Mouse (Mus musculus): ENCODE measurements around the gene Gm29609. TPM values are rescaled to one million over a fixed set of nuclear protein-coding genes. Genes with fewer than 3 reads are reported as not detected.

The Gm29609 gene
- total RNA-seq, 1 experiment from 2014 or later, result not detected

- ATAC-seq (replicated peaks in 1 of 2; ENCODE audit: insufficient read depth in 1 of 2, low FRiP score in 2 of 2, low TSS enrichment in 1 of 2, low read depth in 1 of 2, poor library complexity in 2 of 2, severe bottlenecking in 2 of 2), result no peak
These were observed 20.2 kb upstream of the Gm29609 start for GRCm38 (mm10) chr5:31199893-31200292.

DNA sequence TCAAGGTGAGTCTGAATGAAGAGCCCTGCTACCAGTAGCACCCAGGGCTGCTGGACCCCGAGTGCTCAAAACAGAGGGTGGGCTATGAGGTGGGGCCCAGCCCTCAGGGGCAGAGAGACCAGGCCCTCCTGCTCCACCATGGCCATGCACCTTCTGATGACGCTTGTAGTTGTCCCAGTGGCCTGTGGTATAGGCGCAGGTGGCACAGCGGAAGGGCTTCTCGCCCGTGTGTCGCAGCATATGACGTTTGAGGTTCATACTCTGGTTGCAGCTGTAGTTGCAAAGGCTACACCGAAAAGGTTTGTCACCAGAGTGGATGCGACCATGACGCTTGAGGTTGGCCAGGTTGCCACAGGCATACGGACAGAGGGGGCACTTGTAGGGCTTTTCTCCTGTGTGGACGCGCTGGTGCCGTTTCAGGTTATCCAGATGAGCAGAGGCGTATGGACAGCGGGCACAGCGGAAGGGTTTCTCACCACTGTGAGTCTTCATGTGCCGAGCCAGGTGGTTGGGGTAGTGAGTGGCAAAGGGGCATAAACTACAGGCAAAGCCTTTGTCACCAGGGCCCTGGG lies 19.7 kb upstream of the Gm29609 start:
- ATAC-seq (replicated peaks in 1 of 2; ENCODE audit: insufficient read depth in 1 of 2, low FRiP score in 2 of 2, low TSS enrichment in 1 of 2, low read depth in 1 of 2, poor library complexity in 2 of 2, severe bottlenecking in 2 of 2), result no peak

- no peak for ATAC-seq (replicated peaks in 1 of 2; ENCODE audit: insufficient read depth in 1 of 2, low FRiP score in 2 of 2, low TSS enrichment in 1 of 2, low read depth in 1 of 2, poor library complexity in 2 of 2, severe bottlenecking in 2 of 2)
These were observed 19.1 kb upstream of the Gm29609 start for GRCm38 (mm10) chr5:31198616-31199320.

DNA sequence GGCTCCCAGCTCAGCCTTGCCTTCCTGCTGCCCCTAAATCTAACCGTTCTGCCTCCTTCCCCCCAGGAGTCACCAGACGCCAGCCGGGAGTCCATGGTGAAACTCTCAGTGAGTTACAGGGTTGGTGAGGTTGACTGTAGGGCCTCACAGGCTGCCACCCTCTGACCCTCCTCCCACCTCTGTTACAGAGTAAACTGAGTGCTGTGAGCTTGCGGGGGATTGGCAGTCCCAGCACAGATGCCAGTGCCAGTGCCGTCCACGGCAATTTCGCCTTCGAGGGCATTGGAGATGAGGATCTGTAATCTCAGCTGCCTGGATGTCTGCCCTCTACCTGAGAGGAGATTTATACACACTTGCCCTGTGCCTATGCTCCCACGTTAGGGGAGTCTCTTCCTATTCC lies 18.5 kb upstream of the Gm29609 start:
- ATAC-seq (replicated peaks in 1 of 2; ENCODE audit: insufficient read depth in 1 of 2, low FRiP score in 2 of 2, low TSS enrichment in 1 of 2, low read depth in 1 of 2, poor library complexity in 2 of 2, severe bottlenecking in 2 of 2), result no peak

GRCm38 (mm10) chr5:31197072-31197471 lies 17.4 kb upstream of the Gm29609 start:
- ATAC-seq (replicated peaks in 1 of 2; ENCODE audit: insufficient read depth in 1 of 2, low FRiP score in 2 of 2, low TSS enrichment in 1 of 2, low read depth in 1 of 2, poor library complexity in 2 of 2, severe bottlenecking in 2 of 2), result no peak

- ATAC-seq (replicated peaks in 1 of 2; ENCODE audit: insufficient read depth in 1 of 2, low FRiP score in 2 of 2, low TSS enrichment in 1 of 2, low read depth in 1 of 2, poor library complexity in 2 of 2, severe bottlenecking in 2 of 2), result no peak
These were observed 16.5 kb upstream of the Gm29609 start for GRCm38 (mm10) chr5:31196207-31196606.

GRCm38 (mm10) chr5:31195671-31196070 lies 16.0 kb upstream of the Gm29609 start:
- no peak for ATAC-seq (replicated peaks in 1 of 2; ENCODE audit: insufficient read depth in 1 of 2, low FRiP score in 2 of 2, low TSS enrichment in 1 of 2, low read depth in 1 of 2, poor library complexity in 2 of 2, severe bottlenecking in 2 of 2)

DNA sequence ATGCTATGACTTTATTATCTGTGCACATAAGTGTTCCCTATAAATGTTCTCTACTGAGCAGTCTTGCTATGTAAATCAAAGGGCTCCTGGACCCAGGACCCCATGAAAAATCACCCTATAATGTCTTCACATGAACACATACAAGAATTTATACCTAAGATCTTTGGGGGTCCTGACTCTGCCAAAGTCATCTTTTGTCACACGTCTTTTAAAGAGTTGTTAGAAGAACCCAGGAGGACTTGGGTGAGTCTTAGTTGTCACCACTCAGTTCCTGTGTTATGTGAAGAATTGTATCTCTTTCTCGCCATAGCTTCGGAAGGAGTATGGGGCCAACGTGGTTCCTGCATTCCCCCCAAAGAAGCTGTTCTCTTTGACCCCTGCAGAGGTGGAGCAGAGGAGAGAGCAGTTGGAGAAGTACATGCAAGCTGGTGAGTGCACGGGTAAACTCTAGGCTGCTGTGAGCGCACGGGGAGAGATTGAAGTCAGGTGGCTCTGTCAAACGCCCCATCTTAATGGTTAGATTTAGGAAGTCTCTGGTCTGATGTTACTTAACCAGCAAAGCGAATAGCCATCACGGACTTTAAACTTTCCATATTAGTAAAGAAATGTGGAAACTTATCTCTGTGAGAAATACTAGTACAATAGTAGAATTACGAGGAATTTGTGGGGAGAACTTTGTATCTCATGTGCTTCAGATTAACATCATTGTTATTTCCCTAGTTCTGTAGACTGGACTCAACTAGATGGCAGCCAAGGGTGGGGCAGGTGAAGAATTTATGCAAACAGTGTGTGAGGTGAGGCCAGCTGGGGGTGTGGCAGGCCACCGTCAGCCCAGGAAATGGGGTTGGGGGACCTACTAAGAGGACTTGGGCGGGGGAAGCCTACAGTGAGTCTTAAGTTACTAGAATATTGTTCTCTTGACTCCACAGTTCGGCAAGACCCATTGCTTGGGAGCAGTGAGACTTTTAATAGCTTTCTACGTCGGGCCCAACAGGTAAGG lies 15.1 kb upstream of the Gm29609 start:
- ATAC-seq (replicated peaks in 1 of 2; ENCODE audit: insufficient read depth in 1 of 2, low FRiP score in 2 of 2, low TSS enrichment in 1 of 2, low read depth in 1 of 2, poor library complexity in 2 of 2, severe bottlenecking in 2 of 2), result no peak

GRCm38 (mm10) chr5:31193631-31194281 lies 14.0 kb upstream of the Gm29609 start:
- no peak for ATAC-seq (replicated peaks in 1 of 2; ENCODE audit: insufficient read depth in 1 of 2, low FRiP score in 2 of 2, low TSS enrichment in 1 of 2, low read depth in 1 of 2, poor library complexity in 2 of 2, severe bottlenecking in 2 of 2)

- peak; percentile 95 to 96 for ATAC-seq (replicated peaks in 1 of 2; ENCODE audit: insufficient read depth in 1 of 2, low FRiP score in 2 of 2, low TSS enrichment in 1 of 2, low read depth in 1 of 2, poor library complexity in 2 of 2, severe bottlenecking in 2 of 2)
These were observed 13.4 kb upstream of the Gm29609 start, which contains the start of the genes Snx17 and Eif2b4 for GRCm38 (mm10) chr5:31192939-31193630. Gene Snx17 (plus strand): TSS chr5:31193227. Gene Eif2b4 (minus strand): TSS chr5:31193430.

GRCm38 (mm10) chr5:31192045-31192938 lies 12.6 kb upstream of the Gm29609 start:
- peak; percentile 17 to 22 for ATAC-seq (replicated peaks in 1 of 2; ENCODE audit: insufficient read depth in 1 of 2, low FRiP score in 2 of 2, low TSS enrichment in 1 of 2, low read depth in 1 of 2, poor library complexity in 2 of 2, severe bottlenecking in 2 of 2)

- ATAC-seq (replicated peaks in 1 of 2; ENCODE audit: insufficient read depth in 1 of 2, low FRiP score in 2 of 2, low TSS enrichment in 1 of 2, low read depth in 1 of 2, poor library complexity in 2 of 2, severe bottlenecking in 2 of 2), result no peak
These were observed 10.5 kb upstream of the Gm29609 start for GRCm38 (mm10) chr5:31190201-31190600.

DNA sequence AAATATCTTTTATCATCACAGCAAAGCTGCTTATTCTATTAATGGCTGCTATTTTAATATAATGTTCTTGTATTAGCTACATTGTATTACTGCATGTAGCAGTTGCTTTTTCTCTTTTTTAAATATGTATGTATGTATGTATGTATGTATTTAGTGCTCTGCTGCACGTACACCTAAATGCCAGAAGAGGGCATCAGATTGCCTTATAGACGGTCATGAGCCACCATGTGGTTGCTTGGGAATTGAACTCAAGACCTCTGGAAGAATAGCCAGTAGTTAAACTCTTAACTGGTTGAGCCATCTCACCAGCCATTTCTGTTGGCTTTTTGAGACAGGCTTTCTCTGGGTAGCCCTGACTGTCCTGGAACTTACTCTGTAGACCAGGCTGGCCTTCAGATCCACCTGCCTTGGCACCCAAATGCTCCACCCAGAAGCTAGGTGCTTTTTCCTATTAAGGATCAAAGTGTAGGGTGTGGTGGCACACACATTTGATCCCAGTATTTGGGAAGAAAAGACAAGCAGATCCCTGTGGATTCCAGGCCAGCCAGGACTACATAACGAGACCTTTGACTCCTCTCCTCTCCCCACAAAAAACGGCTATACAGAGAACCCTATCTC lies 8.6 kb upstream of the Gm29609 start:
- ATAC-seq (replicated peaks in 1 of 2; ENCODE audit: insufficient read depth in 1 of 2, low FRiP score in 2 of 2, low TSS enrichment in 1 of 2, low read depth in 1 of 2, poor library complexity in 2 of 2, severe bottlenecking in 2 of 2), result no peak

GRCm38 (mm10) chr5:31183678-31184077 lies 4.0 kb upstream of the Gm29609 start:
- no peak for ATAC-seq (replicated peaks in 1 of 2; ENCODE audit: insufficient read depth in 1 of 2, low FRiP score in 2 of 2, low TSS enrichment in 1 of 2, low read depth in 1 of 2, poor library complexity in 2 of 2, severe bottlenecking in 2 of 2)

GRCm38 (mm10) chr5:31181183-31181770 lies 1.6 kb upstream of the Gm29609 start:
- ATAC-seq (replicated peaks in 1 of 2; ENCODE audit: insufficient read depth in 1 of 2, low FRiP score in 2 of 2, low TSS enrichment in 1 of 2, low read depth in 1 of 2, poor library complexity in 2 of 2, severe bottlenecking in 2 of 2), result no peak
